Mouse (Mus musculus): ENCODE results near the gene Aak1.

GRCm38 (mm10) chr6:86841949-86842348 is 7.4 kb upstream of the Aak1 start:
- TF ChIP-seq CTCF (IDR thresholded peaks at IDR 0.05; ENCODE audit: low read depth, low read length) = no peak
- TF ChIP-seq POLR2A (IDR thresholded peaks at IDR 0.05; ENCODE audit: borderline replicate concordance, low read depth, low read length) = no peak

All from bone marrow macrophage, adult 2 months (primary cell).